Mouse (Mus musculus) frontal cortex, postnatal 36 days (tissue): Measurements from ENCODE around the gene Ampd3.

Experiments
- DNase-seq, 2 experiments: peaks; one replicate each; pipeline ENCODE4 v3.0.0; 2022; ENCODE audit warnings: low spot score in 2 of 2

The Ampd3 gene

GRCm38 (mm10) chr7:110768001-110768400 lies at the start of gene Ampd3:
Gene Ampd3 (plus strand): TSS chr7:110768206.
- DNase-seq = no peak

GRCm38 (mm10) chr7:110718505-110718904 lies 49.5 kb upstream of the Ampd3 start:
- no peak for DNase-seq

GRCm38 (mm10) chr7:110719857-110720256 lies 48.1 kb upstream of the Ampd3 start:
- DNase-seq = no peak

- no peak for DNase-seq
Measured at GRCm38 (mm10) chr7:110722183-110722582, 45.8 kb upstream of the Ampd3 start.

GRCm38 (mm10) chr7:110727049-110727448 lies 41.0 kb upstream of the Ampd3 start:
- DNase-seq = peak in 1 of 2 experiments; percentile 65

- peak in 1 of 2 experiments; percentile 26 for DNase-seq
Measured at GRCm38 (mm10) chr7:110728876-110729275, 39.1 kb upstream of the Ampd3 start.

- DNase-seq = no peak
Measured at GRCm38 (mm10) chr7:110729295-110729694, 38.7 kb upstream of the Ampd3 start.

GRCm38 (mm10) chr7:110731091-110731967 lies 36.7 kb upstream of the Ampd3 start:
- no peak for DNase-seq

GRCm38 (mm10) chr7:110732001-110732632 lies 35.9 kb upstream of the Ampd3 start:
- no peak for DNase-seq

- no peak for DNase-seq
Measured at GRCm38 (mm10) chr7:110736914-110737313, 31.1 kb upstream of the Ampd3 start.

- DNase-seq = no peak
Measured at GRCm38 (mm10) chr7:110739764-110740163, 28.2 kb upstream of the Ampd3 start.

- no peak for DNase-seq
Measured at GRCm38 (mm10) chr7:110740188-110740587, 27.8 kb upstream of the Ampd3 start.

GRCm38 (mm10) chr7:110742022-110742421 lies 26.0 kb upstream of the Ampd3 start:
- no peak for DNase-seq

GRCm38 (mm10) chr7:110746087-110746562 lies 21.9 kb upstream of the Ampd3 start:
- no peak for DNase-seq

GRCm38 (mm10) chr7:110746809-110747208 lies 21.2 kb upstream of the Ampd3 start:
- DNase-seq = no peak

GRCm38 (mm10) chr7:110750834-110751233 lies 17.2 kb upstream of the Ampd3 start:
- DNase-seq = no peak

- peak in 1 of 2 experiments; percentile 50 for DNase-seq
Measured at GRCm38 (mm10) chr7:110751634-110752033, 16.4 kb upstream of the Ampd3 start.

GRCm38 (mm10) chr7:110753310-110753709 lies 14.7 kb upstream of the Ampd3 start:
- DNase-seq = no peak

GRCm38 (mm10) chr7:110753926-110754330 lies 14.1 kb upstream of the Ampd3 start:
- DNase-seq = no peak

- no peak for DNase-seq
Measured at GRCm38 (mm10) chr7:110756440-110756839, 11.6 kb upstream of the Ampd3 start.

- DNase-seq = no peak
Measured at GRCm38 (mm10) chr7:110762605-110763180, 5.3 kb upstream of the Ampd3 start.

- DNase-seq = peak; percentile 43 to 54
Measured at GRCm38 (mm10) chr7:110768451-110769064, 552 bp downstream of the Ampd3 start.
